Mouse (Mus musculus): ENCODE results near the gene Inca1. TPM values are rescaled to one million over a fixed set of nuclear protein-coding genes. Genes with fewer than 3 reads are reported as not detected.

The Inca1 gene
- total and polyA plus RNA-seq, 3 experiments = 1.7 to 3.8 (median 3.4) TPM

DNA sequence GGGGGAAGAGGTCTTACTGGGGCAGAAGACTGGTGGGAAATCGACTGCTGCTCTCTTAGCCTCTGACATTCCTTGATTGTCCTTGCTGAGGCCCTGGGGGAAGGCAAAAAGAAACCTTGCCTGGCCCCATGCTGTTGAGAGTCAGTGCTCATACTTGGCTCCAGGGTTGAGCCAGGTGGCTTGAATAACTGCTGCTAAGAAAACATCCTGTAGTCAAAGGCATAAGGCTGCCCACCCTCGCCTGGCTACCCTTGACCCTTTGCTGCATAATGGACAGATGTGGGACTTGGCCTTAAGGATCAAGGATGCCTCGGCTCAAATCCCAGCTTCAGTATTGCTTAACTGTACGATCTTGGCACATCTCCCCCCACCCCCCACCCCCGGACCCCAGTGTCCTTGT is 18.5 kb upstream of the Inca1 start:
- no peaks in the 10 kb centered on the region for H3K27me3 ChIP-seq (replicated peaks)
- dilution Hi-C loops (cut with MboI; ENCODE audit: extremely low pct_ligation_motif_present, extremely low pct_unique_long_range_greater_than_20kb, low sequenced_read_pairs) = no loop called here

DNA sequence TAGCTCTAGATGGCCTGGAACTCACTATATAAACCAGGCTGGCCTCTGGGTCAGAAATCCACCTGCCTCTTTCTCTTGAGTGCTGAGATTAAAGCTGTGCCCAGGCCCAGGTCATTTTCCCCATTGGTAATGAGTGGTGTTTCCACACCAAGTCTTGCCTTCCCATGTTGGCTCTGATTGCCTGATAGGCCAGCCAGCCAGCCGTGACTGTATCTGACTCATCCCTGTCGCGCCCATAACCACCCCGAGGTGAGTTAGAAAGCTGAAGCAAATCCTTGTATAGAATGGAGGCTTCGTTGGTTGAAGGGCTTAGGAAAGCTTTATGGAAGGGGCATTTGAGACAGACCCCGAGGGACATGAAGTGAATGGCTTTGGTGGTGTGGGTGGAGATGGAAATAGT is 15.9 kb upstream of the Inca1 start:
- in situ Hi-C loops (cut with MboI; ENCODE audit: low pct_ligation_motif_present, low pct_unique_long_range_greater_than_20kb, low sequenced_read_pairs) = no loop called here
- Histone ChIP-seq H3K4me3 (replicated peaks in 1 of 3; ENCODE audit: low read depth in 2 of 3, low read length in 2 of 3, poor library complexity in 1 of 3) (no peak overlapping the region), H3K27me3 (replicated peaks) (no peaks in the 10 kb centered on the region), H3K9ac (ENCODE audit: insufficient read depth, low read depth) (no peak overlapping the region), H3K36me3 (replicated peaks in 1 of 2; ENCODE audit: control insufficient read depth in 1 of 2, insufficient read depth in 1 of 2, low read length in 1 of 2) (peaks cover 34 to 78% of the 10 kb centered on the region in 2 experiments), H3K9me3 (replicated peaks; ENCODE audit: low read length) (no peaks in the 10 kb centered on the region), H3K27ac (ENCODE audit: insufficient read depth, low read depth) (no peak overlapping the region), H3K79me2 (replicated peaks; ENCODE audit: control insufficient read depth, extremely low read depth, insufficient read depth, poor library complexity, severe bottlenecking) (no peaks in the 10 kb centered on the region), H3K4me1 (ENCODE audit: control insufficient read depth in 1 of 2, insufficient read depth in 2 of 2) (peaks cover 5 to 35% of the 10 kb centered on the region in 2 experiments), H3K4me2 (ENCODE audit: insufficient read depth, low read depth, poor library complexity, severe bottlenecking) (no peak overlapping the region)
- DNase-seq (ENCODE audit: extremely low read depth) = peak; percentile 53
- TF ChIP-seq ETS1 (conservative IDR thresholded peaks at IDR 0.05; ENCODE audit: low read depth, low read length) (no peak), E2F4 (IDR thresholded peaks at IDR 0.05; ENCODE audit: insufficient replicate concordance, low read depth, low read length) (no peak), MAX (IDR thresholded peaks at IDR 0.05; ENCODE audit: low read length) (no peak), MEF2A (IDR thresholded peaks at IDR 0.05; ENCODE audit: borderline replicate concordance, low read depth, low read length) (no peak), TCF12 (IDR thresholded peaks at IDR 0.05; ENCODE audit: low read depth, low read length) (no peak), ZKSCAN1 (IDR thresholded peaks at IDR 0.05; ENCODE audit: borderline replicate concordance, low read depth, low read length) (no peak), CHD1 (IDR thresholded peaks at IDR 0.05; ENCODE audit: low read depth, low read length) (no peak), ZMIZ1 (IDR thresholded peaks at IDR 0.05; ENCODE audit: low read depth, low read length) (no peak), MXI1 (IDR thresholded peaks at IDR 0.05; ENCODE audit: low read depth, low read length) (no peak), JUN (IDR thresholded peaks at IDR 0.05; ENCODE audit: insufficient read depth, low read depth, low read length) (no peak), MAFK (IDR thresholded peaks at IDR 0.05; ENCODE audit: insufficient replicate concordance, low read length) (no peak)
- dilution Hi-C loops (cut with MboI; ENCODE audit: extremely low pct_ligation_motif_present, extremely low pct_unique_long_range_greater_than_20kb, low sequenced_read_pairs) = no loop called here

More for the DNA sequence above, 18.5 kb upstream of the Inca1 start:
- peaks cover 33 to 74% of the 10 kb centered on the region in 2 experiments for H3K36me3 ChIP-seq (replicated peaks in 1 of 2; ENCODE audit: control insufficient read depth in 1 of 2, insufficient read depth in 1 of 2, low read length in 1 of 2)
- no peaks in the 10 kb centered on the region for H3K9me3 ChIP-seq (replicated peaks; ENCODE audit: low read length)
- no peak for TF ChIP-seq PAX5 (IDR thresholded peaks at IDR 0.05; ENCODE audit: low read length)
- TF ChIP-seq CHD2 (IDR thresholded peaks at IDR 0.05; ENCODE audit: low read length) = no peak
- TF ChIP-seq UBTF (IDR thresholded peaks at IDR 0.05; ENCODE audit: low read depth, low read length) = no peak
- no peak for TF ChIP-seq CHD1 (IDR thresholded peaks at IDR 0.05; ENCODE audit: low read depth, low read length)
- no peak for TF ChIP-seq BHLHE40 (IDR thresholded peaks at IDR 0.05; ENCODE audit: low read depth, low read length)
- TF ChIP-seq USF2 (conservative IDR thresholded peaks at IDR 0.05; ENCODE audit: low read depth, low read length) = no peak
- TF ChIP-seq POLR2A (IDR thresholded peaks at IDR 0.05; ENCODE audit: low read depth, low read length) = no peak
- no peak for TF ChIP-seq GABPA (IDR thresholded peaks at IDR 0.05; ENCODE audit: insufficient replicate concordance, low read depth, low read length)
- no peak for TF ChIP-seq SIN3A (IDR thresholded peaks at IDR 0.05; ENCODE audit: low read length)
- TF ChIP-seq NRF1 (IDR thresholded peaks at IDR 0.05; ENCODE audit: low read depth, low read length) = no peak
- TF ChIP-seq SMC3 (IDR thresholded peaks at IDR 0.05; ENCODE audit: low read depth, low read length) = no peak
- H3K79me2 ChIP-seq (replicated peaks; ENCODE audit: control insufficient read depth, extremely low read depth, insufficient read depth, poor library complexity, severe bottlenecking) = no peaks in the 10 kb centered on the region
- no peak for DNase-seq (ENCODE audit: extremely low read depth)
- in situ Hi-C loops (cut with MboI; ENCODE audit: low pct_ligation_motif_present, low pct_unique_long_range_greater_than_20kb, low sequenced_read_pairs) = no loop called here
- H3K4me3 ChIP-seq (replicated peaks in 1 of 3; ENCODE audit: low read depth in 2 of 3, low read length in 2 of 3, poor library complexity in 1 of 3) = no peak overlapping the region
- H3K27ac ChIP-seq (ENCODE audit: insufficient read depth, low read depth) = no peak overlapping the region
- H3K9ac ChIP-seq (ENCODE audit: insufficient read depth, low read depth) = no peak overlapping the region
- peaks cover 5 to 38% of the 10 kb centered on the region in 2 experiments for H3K4me1 ChIP-seq (ENCODE audit: control insufficient read depth in 1 of 2, insufficient read depth in 2 of 2)
- H3K4me2 ChIP-seq (ENCODE audit: insufficient read depth, low read depth, poor library complexity, severe bottlenecking) = no peak overlapping the region
